Mouse (Mus musculus): ENCODE data around the gene Troap. TPM values are rescaled to one million over a fixed set of nuclear protein-coding genes. Genes with fewer than 3 reads are reported as not detected.

Gene Troap
- polyA plus RNA-seq, 1 experiment from 2014 or later = 4.8 TPM

- no peak overlapping the region for H3K27ac ChIP-seq (ENCODE audit: low read depth, low read length)
- WGBS = 31% methylated on average over 14 of the region's 14 CpGs
Measured at GRCm38 (mm10) chr15:99114312-99115064, 40.1 kb downstream of the Troap start.

GRCm38 (mm10) chr15:99115065-99115423 is 40.7 kb downstream of the Troap start:
- no peaks in the 10 kb centered on the region for H3K27me3 ChIP-seq (replicated peaks; ENCODE audit: control insufficient read depth, insufficient read depth, low read length)
- H3K4me2 ChIP-seq (replicated peaks; ENCODE audit: low read depth) = no peak overlapping the region
- 59% methylated on average over 7 of the region's 7 CpGs for WGBS
- no peaks in the 10 kb centered on the region for H3K9me3 ChIP-seq (ENCODE audit: control insufficient read depth)
- no peak for TF ChIP-seq CTCF (IDR thresholded peaks at IDR 0.05; ENCODE audit: low read depth)
- H3K27ac ChIP-seq (ENCODE audit: low read depth, low read length) = no peak overlapping the region
- ATAC-seq = no peak
- H3K4me1 ChIP-seq (replicated peaks; ENCODE audit: control insufficient read depth, insufficient read depth, low read length) = no peaks in the 10 kb centered on the region
- no peak overlapping the region for H3K9ac ChIP-seq (ENCODE audit: low read depth, low read length)
- no peak overlapping the region for H3K4me3 ChIP-seq (ENCODE audit: low read depth, low read length)
- H3K36me3 ChIP-seq (ENCODE audit: control insufficient read depth, insufficient read depth) = no peaks in the 10 kb centered on the region

More at GRCm38 (mm10) chr15:99114312-99115064, 40.1 kb downstream of the Troap start:
- Histone ChIP-seq H3K27me3 (replicated peaks; ENCODE audit: control insufficient read depth, insufficient read depth, low read length) (no peaks in the 10 kb centered on the region), H3K4me2 (replicated peaks; ENCODE audit: low read depth) (no peak overlapping the region), H3K9ac (ENCODE audit: low read depth, low read length) (no peak overlapping the region), H3K36me3 (ENCODE audit: control insufficient read depth, insufficient read depth) (no peaks in the 10 kb centered on the region), H3K9me3 (ENCODE audit: control insufficient read depth) (no peaks in the 10 kb centered on the region), H3K4me3 (ENCODE audit: low read depth, low read length) (no peak overlapping the region), H3K4me1 (replicated peaks; ENCODE audit: control insufficient read depth, insufficient read depth, low read length) (no peaks in the 10 kb centered on the region)
- no peak for ATAC-seq
- TF ChIP-seq CTCF (IDR thresholded peaks at IDR 0.05; ENCODE audit: low read depth) = no peak

DNA sequence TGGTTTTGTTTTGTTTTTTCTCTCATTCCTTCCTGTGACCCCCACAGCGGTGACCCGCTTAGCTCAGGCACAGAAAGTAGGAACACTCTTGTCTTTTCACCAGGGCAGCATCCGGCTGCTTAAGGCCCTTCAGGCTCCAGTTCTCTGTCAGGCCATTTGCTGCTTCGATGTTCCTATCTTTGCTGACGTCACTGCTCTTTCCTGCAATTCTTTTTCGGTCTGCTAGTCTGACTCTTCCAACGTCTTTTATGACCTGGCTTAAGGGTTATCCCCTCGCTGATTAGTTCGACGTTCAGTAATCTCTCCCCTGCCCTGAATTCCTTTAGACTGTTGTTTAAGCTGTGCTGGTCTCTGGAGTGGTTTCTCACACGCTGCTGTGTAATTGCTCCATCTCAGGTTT is 42.2 kb downstream of the Troap start:
- Histone ChIP-seq H3K4me2 (replicated peaks; ENCODE audit: low read depth) (peak overlapping the region; percentile 21), H3K36me3 (ENCODE audit: control insufficient read depth, insufficient read depth) (no peaks in the 10 kb centered on the region), H3K9ac (ENCODE audit: low read depth, low read length) (no peak overlapping the region), H3K9me3 (ENCODE audit: control insufficient read depth) (no peaks in the 10 kb centered on the region), H3K27me3 (replicated peaks; ENCODE audit: control insufficient read depth, insufficient read depth, low read length) (no peaks in the 10 kb centered on the region), H3K27ac (ENCODE audit: low read depth, low read length) (no peak overlapping the region), H3K4me1 (replicated peaks; ENCODE audit: control insufficient read depth, insufficient read depth, low read length) (no peaks in the 10 kb centered on the region), H3K4me3 (ENCODE audit: low read depth, low read length) (no peak overlapping the region)
- WGBS = 30% methylated on average over 11 of the region's 11 CpGs
- TF ChIP-seq CTCF (IDR thresholded peaks at IDR 0.05; ENCODE audit: low read depth) = no peak
- no peak for ATAC-seq

- TF ChIP-seq CTCF (IDR thresholded peaks at IDR 0.05; ENCODE audit: low read depth) = no peak
- Histone ChIP-seq H3K27ac (ENCODE audit: low read depth, low read length) (no peak overlapping the region), H3K27me3 (replicated peaks; ENCODE audit: control insufficient read depth, insufficient read depth, low read length) (no peaks in the 10 kb centered on the region), H3K4me3 (ENCODE audit: low read depth, low read length) (no peak overlapping the region), H3K4me1 (replicated peaks; ENCODE audit: control insufficient read depth, insufficient read depth, low read length) (no peaks in the 10 kb centered on the region), H3K36me3 (ENCODE audit: control insufficient read depth, insufficient read depth) (no peaks in the 10 kb centered on the region), H3K9ac (ENCODE audit: low read depth, low read length) (no peak overlapping the region), H3K9me3 (ENCODE audit: control insufficient read depth) (no peaks in the 10 kb centered on the region), H3K4me2 (replicated peaks; ENCODE audit: low read depth) (no peak overlapping the region)
- ATAC-seq = no peak
- WGBS = 20% methylated on average over 11 of the region's 11 CpGs
Measured at GRCm38 (mm10) chr15:99120814-99121213, 46.4 kb downstream of the Troap start.

GRCm38 (mm10) chr15:99122642-99123041 is 48.3 kb downstream of the Troap start:
- H3K4me2 ChIP-seq (replicated peaks; ENCODE audit: low read depth) = no peak overlapping the region
- no peak for ATAC-seq
- no peak overlapping the region for H3K27ac ChIP-seq (ENCODE audit: low read depth, low read length)
- no peak for TF ChIP-seq CTCF (IDR thresholded peaks at IDR 0.05; ENCODE audit: low read depth)
- H3K4me1 ChIP-seq (replicated peaks; ENCODE audit: control insufficient read depth, insufficient read depth, low read length) = no peaks in the 10 kb centered on the region
- no peak overlapping the region for H3K9ac ChIP-seq (ENCODE audit: low read depth, low read length)
- no peaks in the 10 kb centered on the region for H3K27me3 ChIP-seq (replicated peaks; ENCODE audit: control insufficient read depth, insufficient read depth, low read length)
- no peak overlapping the region for H3K4me3 ChIP-seq (ENCODE audit: low read depth, low read length)
- WGBS = 61% methylated on average over 2 of the region's 2 CpGs
- no peaks in the 10 kb centered on the region for H3K9me3 ChIP-seq (ENCODE audit: control insufficient read depth)
- H3K36me3 ChIP-seq (ENCODE audit: control insufficient read depth, insufficient read depth) = no peaks in the 10 kb centered on the region

GRCm38 (mm10) chr15:99125711-99126080 is 51.3 kb downstream of the Troap start, which contains the start of gene Spats2:
TSS of gene Spats2 (plus strand) at chr15:99125916.
- Histone ChIP-seq H3K9ac (ENCODE audit: low read depth, low read length) (peak within 1 kb of the TSS; percentile 93), H3K4me1 (replicated peaks; ENCODE audit: control insufficient read depth, insufficient read depth, low read length) (no peaks in the 10 kb centered on the region), H3K36me3 (ENCODE audit: control insufficient read depth, insufficient read depth) (no peaks in the 10 kb centered on the region), H3K27ac (ENCODE audit: low read depth, low read length) (peak within 1 kb of the TSS; percentile 91), H3K4me2 (replicated peaks; ENCODE audit: low read depth) (peak within 1 kb of the TSS; percentile 90), H3K9me3 (ENCODE audit: control insufficient read depth) (no peaks in the 10 kb centered on the region), H3K27me3 (replicated peaks; ENCODE audit: control insufficient read depth, insufficient read depth, low read length) (no peaks in the 10 kb centered on the region), H3K4me3 (ENCODE audit: low read depth, low read length) (peak within 1 kb of the TSS; percentile 89)
- under 1% methylated on average over 12 of the region's 12 CpGs for WGBS
- ATAC-seq = no peak
- TF ChIP-seq CTCF (IDR thresholded peaks at IDR 0.05; ENCODE audit: low read depth) = no peak
